Mouse (Mus musculus) olfactory bulb, adult 2 months (tissue): ENCODE results near the gene AI597479. TPM values are rescaled to one million over a fixed set of nuclear protein-coding genes. Genes with fewer than 3 reads are reported as not detected.

ENCODE experiments used
- H3K27ac ChIP-seq: fragments of 200-500 bp; 2 replicates; pipeline ENCODE4 v1.5.1; 2012; ENCODE audit warnings: low read depth, low read length; ENCODE audit not compliant: insufficient read depth
- H3K4me1 ChIP-seq: fragments of 200-500 bp; 2 replicates; pipeline ENCODE4 v1.6.1; 2012; ENCODE audit warnings: low read length; ENCODE audit not compliant: control insufficient read depth, insufficient read depth
- H3K4me3 ChIP-seq: fragments of 200-500 bp; 2 replicates; pipeline ENCODE4 v1.5.1; 2012; ENCODE audit warnings: mild to moderate bottlenecking, low read depth, low read length, moderate library complexity; ENCODE audit not compliant: insufficient read depth
- CTCF ChIP-seq: fragments of 200-500 bp; IDR thresholded peaks from 2 replicates; pipeline ENCODE4 v1.5.1; 2012; ENCODE audit warnings: low read depth, mild to moderate bottlenecking, low read length, moderate library complexity; ENCODE audit not compliant: insufficient read depth
- POLR2A ChIP-seq: fragments of 200-500 bp; IDR thresholded peaks from 2 replicates; pipeline ENCODE4 v1.6.1; 2012; ENCODE audit warnings: mild to moderate bottlenecking, low read depth, low read length, moderate library complexity; ENCODE audit not compliant: insufficient read depth
- WGBS: fragments of 180-500 bp; shearing (Covaris S2); methylation state at CpG from one replicate; pipeline ENCODE4 v1.1.7; 2018; 5-methylcytosine and 5-hydroxymethylcytosine counted together
- polyA plus RNA-seq: library from polyadenylated mRNA; stranded (reverse); fragments of >200 nt; gene quantifications from 2 replicates; pipeline ENCODE4 v1.2.4, GENCODE M21; 2012; ENCODE audit warnings: low replicate concordance; ENCODE audit not compliant: missing spikeins, insufficient read depth, insufficient read length

Gene AI597479
- polyA plus RNA-seq, 1 experiment = not detected

DNA sequence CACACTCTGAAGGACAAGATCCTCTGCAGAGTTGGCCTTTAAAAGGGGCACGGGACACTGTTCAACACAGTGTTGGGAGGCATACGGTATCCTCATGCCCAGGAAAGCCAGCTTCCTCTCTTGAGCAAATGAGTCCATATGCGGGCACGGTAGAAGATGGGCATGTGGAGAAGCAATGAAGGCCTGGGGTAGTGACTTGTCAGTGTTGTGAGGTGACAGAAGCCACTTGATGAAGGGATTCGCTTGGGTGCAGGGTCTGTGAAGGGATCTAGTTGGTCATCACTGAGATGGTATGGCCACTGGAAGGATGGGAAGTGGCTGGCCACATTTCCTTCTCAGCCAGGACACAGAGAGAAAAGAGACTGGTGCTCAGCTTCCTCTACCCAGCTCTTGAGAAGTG is 66.1 kb downstream of the AI597479 start:
- WGBS = 98% methylated on average over 5 of the region's 5 CpGs
- no peak for TF ChIP-seq POLR2A
- TF ChIP-seq CTCF = no peak
- no peak overlapping the region for H3K4me3 ChIP-seq
- peaks cover 22% of the 10 kb centered on the region for H3K4me1 ChIP-seq
- no peak overlapping the region for H3K27ac ChIP-seq

Other genes with a start within 250 kb of the AI597479 start
- gene Mrps9, start 247.5 kb upstream of the AI597479 start, polyA plus RNA-seq = not detected in 2 replicates
- not detected in 2 replicates for gene Gpr45, start 145.8 kb upstream of the AI597479 start, polyA plus RNA-seq
- gene Tgfbrap1, start 73 bp upstream of the AI597479 start, polyA plus RNA-seq = not detected in 2 replicates
- not detected in 2 replicates for gene Fhl2, start 98.3 kb downstream of the AI597479 start, polyA plus RNA-seq